ENCODE assay signal across 10 mouse cellular contexts in the genomic region with DNA sequence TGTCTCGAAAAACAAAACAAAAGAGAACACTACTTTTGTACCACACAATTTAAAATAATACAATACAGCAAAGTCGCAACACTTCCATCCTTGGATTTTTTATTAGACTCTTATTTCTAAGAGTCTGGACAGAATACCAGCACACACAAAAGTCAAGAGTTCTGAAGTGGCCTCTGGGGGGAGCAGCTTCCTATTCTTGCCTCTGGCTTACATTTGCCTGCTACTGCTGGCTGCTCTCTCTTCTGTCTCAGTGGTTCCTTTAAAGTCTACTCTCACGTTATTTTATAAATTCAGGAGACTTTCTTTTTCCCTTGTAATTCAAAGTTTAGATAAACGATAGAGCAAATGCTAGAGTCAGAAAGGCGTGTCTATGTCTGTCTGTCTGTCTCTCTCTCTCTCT.
DNase-seq lines count a peak whose midpoint lies in the region; ATAC-seq and TF ChIP-seq lines count a peak whose summit lies in the region.
"Had no signal": no experiment of that assay in that cellular context is flagged by ENCODE, and none has a peak within 500 bp of the region (broad histone marks: within the 10 kb centered on the region; RNA-seq: fewer than 3 reads in every experiment).

No protein-coding gene starts in this region.

- POLR2A ChIA-PET in Patski (lab: Charles Lee): interaction anchor here (0.6 kb wide), 1 partner anchor 131 kb away, joined by 9 read pairs; no protein-coding TSS in a partner anchor

- peak overlapping the region; percentile 43; the same call in 1 of the 2 replicates for H3K27ac ChIP-seq in kidney, adult 2 months (ENCODE audit: insufficient read depth, low read depth, low read length)
- H3K27ac ChIP-seq in lung, postnatal 0 days (ENCODE audit: low read length): peak overlapping the region; percentile 71

- 67% methylated on average over 5 of the region's 5 CpGs for WGBS in kidney, adult 2 months
- WGBS in lung, postnatal 0 days: 47% methylated on average over 5 of the region's 5 CpGs

- H3K9me3 ChIP-seq in lung, postnatal 0 days (ENCODE audit: low read length): no peaks in the 10 kb centered on the region

- peak; percentile 2 for ATAC-seq in Patski
- peak; percentile 44; the same call in 1 of the 2 replicates for ATAC-seq in lung, postnatal 0 days

- H3K4me2 ChIP-seq in lung, postnatal 0 days (replicated peaks; ENCODE audit: low read depth, low read length): 0 out of 2 replicates have a peak overlapping the region, but pooled peaks have one; percentile 2
- H3K4me2 ChIP-seq: liver, embryonic 11.5 days had no signal

- TF ChIP-seq CTCF in kidney, adult 2 months (conservative IDR thresholded peaks at IDR 0.05; ENCODE audit: insufficient read depth, insufficient read length, low read depth, low read length): no peak
- TF ChIP-seq CTCF in Patski (IDR thresholded peaks at IDR 0.05): peak; percentile 57
- TF ChIP-seq CTCF in lung, postnatal 0 days (IDR thresholded peaks at IDR 0.05): peak; percentile 53

- no peak for TF ChIP-seq EP300 in lung, postnatal 0 days (IDR thresholded peaks at IDR 0.05)

- TF ChIP-seq POLR2A in kidney, adult 2 months (IDR thresholded peaks at IDR 0.05; ENCODE audit: low read depth, low read length): no peak

- DNase-seq in embryo, embryonic 10.5 days (ENCODE audit: low spot score): peak; percentile 27
- no peak for DNase-seq in embryo, embryonic 9.5 days (ENCODE audit: extremely low spot score)
- DNase-seq in kidney, adult 2 months: peak; percentile 31
- DNase-seq in kidney, adult 9 months: no peak
- DNase-seq in Patski (ENCODE audit: low read depth, low spot score): no peak
- DNase-seq in lung, postnatal 0 days (ENCODE audit: low spot score): peak; percentile 85
- DNase-seq in cerebellum, adult 11 months: no peak
- no peak for DNase-seq in spleen, postnatal 10 days (ENCODE audit: low spot score in 2 of 2)
- DNase-seq: right cerebral cortex, adult 18-20 months had no signal

- H3K9ac ChIP-seq in lung, postnatal 0 days (replicated peaks; ENCODE audit: low read depth): no peak overlapping the region

- H3K27me3 ChIP-seq in kidney, adult 2 months (replicated peaks; ENCODE audit: control insufficient read depth, insufficient read depth, low read length): no peaks in the 10 kb centered on the region
- no peaks in the 10 kb centered on the region for H3K27me3 ChIP-seq in Patski
- no peaks in the 10 kb centered on the region for H3K27me3 ChIP-seq in lung, postnatal 0 days (replicated peaks; ENCODE audit: insufficient read depth, low read length)

- H3K4me1 ChIP-seq in kidney, adult 2 months (ENCODE audit: control insufficient read depth, insufficient read depth, low read length): peaks cover 2% of the 10 kb centered on the region; the same call in 1 of the 2 replicates
- H3K4me1 ChIP-seq in lung, postnatal 0 days (ENCODE audit: insufficient read depth, low read depth, low read length): no peaks in the 10 kb centered on the region; the same call in 1 of the 2 replicates

- in situ Hi-C loops in Patski (cut with MboI; ENCODE audit: low pct_unique_long_range_greater_than_20kb): no loop called here

- no peak overlapping the region for H3K4me3 ChIP-seq in kidney, adult 2 months (ENCODE audit: insufficient read depth, low read depth, low read length)
- H3K4me3 ChIP-seq in lung, postnatal 0 days (ENCODE audit: low read depth, low read length): no peak overlapping the region

- H3K36me3 ChIP-seq in kidney, adult 2 months (ENCODE audit: control insufficient read depth, insufficient read depth, low read length): no peaks in the 10 kb centered on the region
- H3K36me3 ChIP-seq in lung, postnatal 0 days (ENCODE audit: insufficient read depth, low read length): no peaks in the 10 kb centered on the region

- CTCF ChIA-PET in Patski (lab: Charles Lee): interaction anchor here (1.2 to 3.3 kb wide), 2 partner anchors 11 to 15 kb away, joined by 3 to 14 read pairs; no protein-coding TSS in a partner anchor

Comparison
In these comparisons a context has a peak if more than half of its experiments do, and no peak if none do; other contexts are left out.
1. DNase-seq: peak in embryo, embryonic 10.5 days (single experiment), kidney, adult 2 months (single experiment) and lung, postnatal 0 days (single experiment); none in embryo, embryonic 9.5 days (single experiment), kidney, adult 9 months (single experiment), Patski (single experiment), cerebellum, adult 11 months (single experiment) and spleen, postnatal 10 days (0 of 2).